9 mouse cellular contexts compared by ENCODE assay signal in genomic region chr16:18416837-18417236, GRCm38 (mm10). TPM values are rescaled to one million over a fixed set of nuclear protein-coding genes. Genes with fewer than 3 reads are reported as not detected.
DNase-seq lines count a peak whose midpoint lies in the region; ATAC-seq and TF ChIP-seq lines count a peak whose summit lies in the region.
"Had no signal": no experiment of that assay in that cellular context is flagged by ENCODE, and none has a peak within 500 bp of the region (broad histone marks: within the 10 kb centered on the region; RNA-seq: fewer than 3 reads in every experiment).

No protein-coding gene starts in this region.

- peaks cover 16% of the 10 kb centered on the region for H3K36me3 ChIP-seq in forebrain, postnatal 0 days (ENCODE audit: insufficient read depth)
- no peaks in the 10 kb centered on the region for H3K36me3 ChIP-seq in forebrain, embryonic 11.5 days (ENCODE audit: control insufficient read depth, insufficient read depth, low read length)
- peaks cover 20% of the 10 kb centered on the region; the same call in 1 of the 2 replicates for H3K36me3 ChIP-seq in liver, embryonic 11.5 days (ENCODE audit: control insufficient read depth, insufficient read depth, low read length)
- peaks cover 45% of the 10 kb centered on the region for H3K36me3 ChIP-seq in liver, postnatal 0 days (replicated peaks; ENCODE audit: insufficient read depth, low read length)

- no peak for ATAC-seq in forebrain, postnatal 0 days
- ATAC-seq in forebrain, embryonic 11.5 days (replicated peaks; ENCODE audit: low FRiP score): no peak
- ATAC-seq in liver, embryonic 11.5 days (replicated peaks; ENCODE audit: low FRiP score): no peak
- peak; percentile 2; the same call in 1 of the 2 replicates for ATAC-seq in liver, postnatal 0 days

- no peak for DNase-seq in forebrain, postnatal 0 days
- DNase-seq in forebrain, embryonic 11.5 days (ENCODE audit: low spot score): no peak
- no peak for DNase-seq in liver, embryonic 11.5 days (ENCODE audit: low spot score)
- no peak for DNase-seq in liver
- no peak for DNase-seq in liver, postnatal 0 days
- DNase-seq in frontal cortex, postnatal 14 days (ENCODE audit: low spot score in 2 of 2): no peak
- no peak for DNase-seq in gastrocnemius, adult 18-20 months (ENCODE audit: low spot score)
- DNase-seq: left cerebral cortex, postnatal 4 days had no signal

- TF ChIP-seq EP300 in liver, postnatal 0 days (IDR thresholded peaks at IDR 0.05; ENCODE audit: low read depth): no peak

- no peaks in the 10 kb centered on the region for H3K4me1 ChIP-seq in forebrain, postnatal 0 days (ENCODE audit: insufficient read depth)
- H3K4me1 ChIP-seq in forebrain, embryonic 11.5 days (replicated peaks; ENCODE audit: control insufficient read depth, insufficient read depth, low read length): peaks cover 2% of the 10 kb centered on the region; the same call in 1 of the 2 replicates
- peaks cover 21% of the 10 kb centered on the region for H3K4me1 ChIP-seq in liver, embryonic 11.5 days (replicated peaks; ENCODE audit: control insufficient read depth, insufficient read depth, low read length)
- peaks cover 9% of the 10 kb centered on the region for H3K4me1 ChIP-seq in embryonic fibroblast, embryonic 13.5 days (ENCODE audit: control insufficient read depth, insufficient read depth, low read length)
- H3K4me1 ChIP-seq in liver, postnatal 0 days (ENCODE audit: insufficient read depth): peaks cover 57% of the 10 kb centered on the region

- no peak overlapping the region for H3K4me3 ChIP-seq in forebrain, postnatal 0 days (ENCODE audit: low read depth, low read length)
- no peak overlapping the region for H3K4me3 ChIP-seq in forebrain, embryonic 11.5 days (ENCODE audit: low read depth, low read length)
- H3K4me3 ChIP-seq in liver, embryonic 11.5 days (ENCODE audit: low read depth, low read length): no peak overlapping the region
- no peak overlapping the region for H3K4me3 ChIP-seq in embryonic fibroblast, embryonic 13.5 days (ENCODE audit: insufficient read depth, low read length)
- H3K4me3 ChIP-seq in liver, postnatal 0 days (ENCODE audit: low read depth, low read length): no peak overlapping the region

- peak overlapping the region; percentile 45; the same call in 1 of the 2 replicates for H3K27ac ChIP-seq in forebrain, postnatal 0 days (ENCODE audit: low read depth, low read length)
- no peak overlapping the region for H3K27ac ChIP-seq in forebrain, embryonic 11.5 days (ENCODE audit: low read depth, low read length)
- H3K27ac ChIP-seq in liver, embryonic 11.5 days (ENCODE audit: low read depth, low read length): peak overlapping the region; percentile 60; the same call in 1 of the 2 replicates
- H3K27ac ChIP-seq in embryonic fibroblast, embryonic 13.5 days (ENCODE audit: insufficient read depth, low read length): peak overlapping the region; percentile 96
- peak overlapping the region; percentile 97 for H3K27ac ChIP-seq in liver, postnatal 0 days (ENCODE audit: low read depth)

- H3K9me3 ChIP-seq in forebrain, postnatal 0 days (ENCODE audit: low read length): no peaks in the 10 kb centered on the region
- no peaks in the 10 kb centered on the region for H3K9me3 ChIP-seq in forebrain, embryonic 11.5 days (ENCODE audit: control insufficient read depth, low read length)
- no peaks in the 10 kb centered on the region for H3K9me3 ChIP-seq in liver, embryonic 11.5 days (ENCODE audit: control insufficient read depth, low read length)
- H3K9me3 ChIP-seq in liver, postnatal 0 days (ENCODE audit: low read length): no peaks in the 10 kb centered on the region

- 93% methylated on average over 3 of the region's 3 CpGs for WGBS in forebrain, postnatal 0 days
- WGBS in forebrain, embryonic 11.5 days: 94% methylated on average over 3 of the region's 3 CpGs
- 82% methylated on average over 3 of the region's 3 CpGs for WGBS in liver, embryonic 11.5 days
- WGBS in liver, postnatal 0 days (ENCODE audit: insufficient replicate concordance): 90% methylated on average over 3 of the region's 3 CpGs

- H3K9ac ChIP-seq in forebrain, postnatal 0 days: no peak overlapping the region
- no peak overlapping the region for H3K9ac ChIP-seq in forebrain, embryonic 11.5 days (ENCODE audit: low read length)
- no peak overlapping the region for H3K9ac ChIP-seq in liver, embryonic 11.5 days (ENCODE audit: low read depth, low read length)
- peak overlapping the region; percentile 48 for H3K9ac ChIP-seq in liver, postnatal 0 days (replicated peaks)

- no peaks in the 10 kb centered on the region for H3K27me3 ChIP-seq in forebrain, postnatal 0 days (ENCODE audit: insufficient read depth, low read length)
- H3K27me3 ChIP-seq in forebrain, embryonic 11.5 days (ENCODE audit: control insufficient read depth, insufficient read depth, low read length): no peaks in the 10 kb centered on the region
- no peaks in the 10 kb centered on the region for H3K27me3 ChIP-seq in liver, embryonic 11.5 days (replicated peaks; ENCODE audit: control insufficient read depth, insufficient read depth, low read length)
- H3K27me3 ChIP-seq in liver, postnatal 0 days (ENCODE audit: insufficient read depth, low read length): no peaks in the 10 kb centered on the region

- no peak for TF ChIP-seq CTCF in forebrain, postnatal 0 days (IDR thresholded peaks at IDR 0.05; ENCODE audit: low read depth)
- no peak for TF ChIP-seq CTCF in embryonic fibroblast, embryonic 13.5 days (IDR thresholded peaks at IDR 0.05; ENCODE audit: borderline replicate concordance, insufficient read depth, low read length)
- TF ChIP-seq CTCF in liver, postnatal 0 days (IDR thresholded peaks at IDR 0.05; ENCODE audit: low read depth): no peak

- no peak for TF ChIP-seq POLR2A in embryonic fibroblast, embryonic 13.5 days (IDR thresholded peaks at IDR 0.05; ENCODE audit: low read depth, low read length)

- H3K4me2 ChIP-seq in forebrain, postnatal 0 days (ENCODE audit: low read depth): no peak overlapping the region
- H3K4me2 ChIP-seq in forebrain, embryonic 11.5 days (ENCODE audit: low read depth, low read length, severe bottlenecking): no peak overlapping the region
- no peak overlapping the region for H3K4me2 ChIP-seq in liver, embryonic 11.5 days
- no peak overlapping the region for H3K4me2 ChIP-seq in liver, postnatal 0 days (ENCODE audit: low read depth, low read length)

RNA-seq across cellular contexts. Expression of gene Txnrd2, which starts 9.3 kb away (rescaled TPM):
- 9.7 and 11.5 TPM in 2 replicates for total RNA-seq in forebrain, postnatal 0 days (2014; rRNA removed)
- 28.0 and 34.4 TPM in 2 replicates for polyA plus RNA-seq in forebrain, postnatal 0 days (2015; fragmentation: Nextera tagmentation; extraction: Ambion mirVana)
- 24.8 and 26.7 TPM in 2 replicates for polyA plus RNA-seq in forebrain, embryonic 11.5 days (2014; fragmentation: Nextera tagmentation; extraction: Ambion mirVana)
- polyA plus RNA-seq in liver, embryonic 11.5 days (2014; fragmentation: Nextera tagmentation; extraction: Ambion mirVana): 83.7 and 91.8 TPM in 2 replicates
- 4.6 and 7.5 TPM in 2 replicates for polyA plus RNA-seq in embryonic fibroblast, embryonic 13.5 days (2011; ENCODE audit: insufficient read length, low read depth, missing spikeins)
- 51.2 and 53.3 TPM in 2 replicates for polyA plus RNA-seq in liver, postnatal 0 days (2015; fragmentation: Nextera tagmentation; extraction: Ambion mirVana)
- total RNA-seq in gastrocnemius, adult 18-20 months (2021): 10 to 100 TPM; 19.8 to 20.8 TPM

RNA-seq across cellular contexts. Expression of gene Comt, which starts 9.8 kb away (rescaled TPM):
- total RNA-seq in forebrain, postnatal 0 days (2014; rRNA removed): 65.6 and 68.4 TPM in 2 replicates
- polyA plus RNA-seq in forebrain, postnatal 0 days (2015; fragmentation: Nextera tagmentation; extraction: Ambion mirVana): 79.9 and 105 TPM in 2 replicates
- polyA plus RNA-seq in forebrain, embryonic 11.5 days (2014; fragmentation: Nextera tagmentation; extraction: Ambion mirVana): 53.6 and 55.2 TPM in 2 replicates
- polyA plus RNA-seq in liver, embryonic 11.5 days (2014; fragmentation: Nextera tagmentation; extraction: Ambion mirVana): 140 and 141 TPM in 2 replicates
- polyA plus RNA-seq in embryonic fibroblast, embryonic 13.5 days (2011; ENCODE audit: insufficient read length, low read depth, missing spikeins): 89.2 and 96.0 TPM in 2 replicates
- 100 and 125 TPM in 2 replicates for polyA plus RNA-seq in liver, postnatal 0 days (2015; fragmentation: Nextera tagmentation; extraction: Ambion mirVana)
- total RNA-seq in gastrocnemius, adult 18-20 months (2021): 10 to 100 TPM; 37.3 to 41.0 TPM
